Comparison of ENCODE assay signal across 21 mouse cellular contexts in the genomic region with DNA sequence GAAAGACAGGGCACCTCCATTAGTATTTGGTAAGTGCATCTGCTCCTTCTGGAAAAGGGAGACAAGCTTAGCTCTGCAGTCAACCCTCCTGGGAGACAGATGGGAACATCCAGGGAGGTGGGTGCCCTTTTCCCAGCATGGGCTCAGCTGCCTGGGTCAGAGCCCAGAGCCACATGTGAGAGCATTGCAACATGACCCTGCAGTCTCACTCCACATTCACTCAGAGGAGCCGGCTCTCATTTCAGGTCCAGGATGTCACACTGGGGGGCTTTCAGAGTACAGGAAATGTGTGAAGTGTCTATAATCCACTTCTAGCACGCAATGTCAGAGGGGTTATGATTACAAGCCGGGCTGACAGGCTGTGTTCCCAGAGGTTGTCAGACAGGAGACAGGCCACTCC. TPM values are rescaled to one million over a fixed set of nuclear protein-coding genes. Genes with fewer than 3 reads are reported as not detected.
DNase-seq lines count a peak whose midpoint lies in the region; ATAC-seq lines count a peak whose summit lies in the region.
"Had no signal": no experiment of that assay in that cellular context is flagged by ENCODE, and none has a peak within 500 bp of the region (broad histone marks: within the 10 kb centered on the region; RNA-seq: fewer than 3 reads in every experiment).

No protein-coding gene starts in this region.

- no peak overlapping the region for H3K9ac ChIP-seq in hindbrain, embryonic 13.5 days
- H3K9ac ChIP-seq: limb, embryonic 15.5 days; liver, postnatal 0 days had no signal

- peaks cover 7% of the 10 kb centered on the region; the same call in 1 of the 2 replicates for H3K4me1 ChIP-seq in hindbrain, embryonic 10.5 days (replicated peaks)
- peaks cover 3% of the 10 kb centered on the region; the same call in 1 of the 2 replicates for H3K4me1 ChIP-seq in hindbrain, embryonic 13.5 days (replicated peaks)
- H3K4me1 ChIP-seq in limb, embryonic 10.5 days: peaks cover 46% of the 10 kb centered on the region
- H3K4me1 ChIP-seq: limb, embryonic 15.5 days had no signal

- H3K4me3 ChIP-seq in hindbrain, embryonic 10.5 days: no peak overlapping the region
- no peak overlapping the region for H3K4me3 ChIP-seq in hindbrain, embryonic 13.5 days
- H3K4me3 ChIP-seq in limb, embryonic 10.5 days: no peak overlapping the region
- H3K4me3 ChIP-seq: left cerebral cortex, adult 2 months; limb, embryonic 15.5 days; midbrain, embryonic 10.5 days had no signal

- no peaks in the 10 kb centered on the region for H3K9me3 ChIP-seq in hindbrain, embryonic 10.5 days
- H3K9me3 ChIP-seq in hindbrain, embryonic 13.5 days: no peaks in the 10 kb centered on the region
- H3K9me3 ChIP-seq in limb, embryonic 10.5 days (replicated peaks): no peaks in the 10 kb centered on the region
- H3K9me3 ChIP-seq: limb, embryonic 15.5 days; midbrain, embryonic 10.5 days had no signal

- 54% methylated on average over 3 of the region's 3 CpGs for WGBS in hindbrain, embryonic 10.5 days
- WGBS in hindbrain, embryonic 13.5 days: 71% methylated on average over 3 of the region's 3 CpGs
- WGBS in limb, embryonic 10.5 days: 19% methylated on average over 3 of the region's 3 CpGs

- H3K4me2 ChIP-seq in hindbrain, embryonic 13.5 days: no peak overlapping the region
- H3K4me2 ChIP-seq: limb, embryonic 15.5 days had no signal

- H3K27me3 ChIP-seq in hindbrain, embryonic 10.5 days (ENCODE audit: insufficient read depth, poor library complexity, severe bottlenecking): no peaks in the 10 kb centered on the region
- H3K27me3 ChIP-seq in hindbrain, embryonic 13.5 days: no peaks in the 10 kb centered on the region
- no peaks in the 10 kb centered on the region for H3K27me3 ChIP-seq in limb, embryonic 10.5 days (ENCODE audit: low read depth, poor library complexity, severe bottlenecking)
- H3K27me3 ChIP-seq: limb, embryonic 15.5 days had no signal

- no peak for ATAC-seq in hindbrain, embryonic 13.5 days (ENCODE audit: low FRiP score)
- ATAC-seq: hindbrain, embryonic 16.5 days; liver, postnatal 0 days had no signal

- DNase-seq in adrenal gland, postnatal 10 days: peak; percentile 22
- DNase-seq in adrenal gland, adult 2 months: no peak
- peak; percentile 30 for DNase-seq in hindbrain, embryonic 10.5 days (ENCODE audit: low spot score)
- DNase-seq in embryo, embryonic 10.5 days (ENCODE audit: low spot score): peak; percentile 56
- no peak for DNase-seq in limb, embryonic 10.5 days (ENCODE audit: low spot score)
- DNase-seq in left cerebral cortex, postnatal 4 days: no peak
- no peak for DNase-seq in ovary, postnatal 14 days (ENCODE audit: low spot score)
- DNase-seq: heart, postnatal 10 days; liver, postnatal 0 days; thymus, postnatal 4 days had no signal

- intact Hi-C loops in left cerebral cortex, postnatal 4 days (cut with DNase I): no loop called here

- no peaks in the 10 kb centered on the region for H3K36me3 ChIP-seq in hindbrain, embryonic 10.5 days
- H3K36me3 ChIP-seq in hindbrain, embryonic 13.5 days: no peaks in the 10 kb centered on the region
- H3K36me3 ChIP-seq in limb, embryonic 10.5 days: no peaks in the 10 kb centered on the region
- H3K36me3 ChIP-seq: limb, embryonic 15.5 days; midbrain, embryonic 10.5 days had no signal

- no peak overlapping the region for H3K27ac ChIP-seq in hindbrain, embryonic 10.5 days
- no peak overlapping the region for H3K27ac ChIP-seq in hindbrain, embryonic 13.5 days
- H3K27ac ChIP-seq in limb, embryonic 10.5 days: 0 out of 2 replicates have a peak overlapping the region, but pooled peaks have one; percentile 14
- H3K27ac ChIP-seq: left cerebral cortex, adult 2 months; limb, embryonic 15.5 days; midbrain, embryonic 10.5 days had no signal

RNA-seq across cellular contexts. Expression of a gene that starts 1.9 kb away (rescaled TPM):
- not detected for total RNA-seq in adrenal gland, postnatal 10 days (2021)
- not detected for total RNA-seq in adrenal gland, adult 2 months (2021)
- not detected in 2 replicates for polyA plus RNA-seq in adrenal gland, adult 2 months (2012; rRNA removed)
- polyA plus RNA-seq in hindbrain, embryonic 10.5 days (2016; fragmentation: Nextera tagmentation; extraction: Ambion mirVana): not detected in 2 replicates
- not detected in 2 replicates for polyA plus RNA-seq in hindbrain, embryonic 13.5 days (2015; fragmentation: Nextera tagmentation; extraction: Ambion mirVana)
- 0.20 TPM in 1 of 2 replicates, not detected in the other for polyA plus RNA-seq in limb, embryonic 10.5 days (2016; fragmentation: Nextera tagmentation; extraction: Ambion mirVana)
- total RNA-seq in left cerebral cortex, postnatal 4 days (2021): not detected
- total RNA-seq: adrenal gland, postnatal 36 days; heart, postnatal 10 days; layer of hippocampus, adult 18-20 months; left cerebral cortex, adult 2 months had no signal
- polyA plus RNA-seq: cortical plate, adult 2 months; hindbrain, embryonic 16.5 days; limb, embryonic 15.5 days; liver, postnatal 0 days; midbrain, embryonic 10.5 days; spleen, adult 2 months; testis, adult 2 months had no signal

RNA-seq across cellular contexts. Expression of a gene that starts 30.6 kb away (rescaled TPM):
- total RNA-seq in adrenal gland, postnatal 10 days (2021): not detected
- total RNA-seq in adrenal gland, adult 2 months (2021): not detected
- not detected in 2 replicates for polyA plus RNA-seq in adrenal gland, adult 2 months (2012; rRNA removed)
- not detected in 2 replicates for polyA plus RNA-seq in hindbrain, embryonic 10.5 days (2016; fragmentation: Nextera tagmentation; extraction: Ambion mirVana)
- polyA plus RNA-seq in hindbrain, embryonic 13.5 days (2015; fragmentation: Nextera tagmentation; extraction: Ambion mirVana): not detected in 2 replicates
- not detected in 2 replicates for polyA plus RNA-seq in limb, embryonic 10.5 days (2016; fragmentation: Nextera tagmentation; extraction: Ambion mirVana)
- total RNA-seq in left cerebral cortex, postnatal 4 days (2021): not detected
- total RNA-seq: adrenal gland, postnatal 36 days; heart, postnatal 10 days; layer of hippocampus, adult 18-20 months; left cerebral cortex, adult 2 months had no signal
- polyA plus RNA-seq: cortical plate, adult 2 months; hindbrain, embryonic 16.5 days; kidney, embryonic 14.5 days; limb, embryonic 15.5 days; liver, postnatal 0 days; midbrain, embryonic 10.5 days; spleen, adult 2 months; testis, adult 2 months had no signal

RNA-seq across cellular contexts. Expression of a gene that starts 54.5 kb away (rescaled TPM):
- not detected for total RNA-seq in adrenal gland, postnatal 10 days (2021)
- total RNA-seq in adrenal gland, adult 2 months (2021): not detected
- polyA plus RNA-seq in adrenal gland, adult 2 months (2012; rRNA removed): not detected in 2 replicates
- polyA plus RNA-seq in hindbrain, embryonic 10.5 days (2016; fragmentation: Nextera tagmentation; extraction: Ambion mirVana): not detected in 2 replicates
- polyA plus RNA-seq in hindbrain, embryonic 13.5 days (2015; fragmentation: Nextera tagmentation; extraction: Ambion mirVana): not detected in 2 replicates
- not detected in 2 replicates for polyA plus RNA-seq in limb, embryonic 10.5 days (2016; fragmentation: Nextera tagmentation; extraction: Ambion mirVana)
- total RNA-seq in left cerebral cortex, postnatal 4 days (2021): not detected
- total RNA-seq: adrenal gland, postnatal 36 days; heart, postnatal 10 days; layer of hippocampus, adult 18-20 months; left cerebral cortex, adult 2 months had no signal
- polyA plus RNA-seq: cortical plate, adult 2 months; hindbrain, embryonic 16.5 days; kidney, embryonic 14.5 days; limb, embryonic 15.5 days; liver, postnatal 0 days; midbrain, embryonic 10.5 days; spleen, adult 2 months; testis, adult 2 months had no signal

Comparison
In these comparisons a context has a peak if more than half of its experiments do, and no peak if none do; other contexts are left out.
1. DNase-seq: peak in adrenal gland, postnatal 10 days (single experiment), hindbrain, embryonic 10.5 days (single experiment) and embryo, embryonic 10.5 days (single experiment); none in adrenal gland, adult 2 months (single experiment), limb, embryonic 10.5 days (single experiment), left cerebral cortex, postnatal 4 days (single experiment) and ovary, postnatal 14 days (single experiment).